Mouse (Mus musculus) CD4-positive helper T cell, adult 2 months (primary cell): ENCODE results near the gene Cdr2l.

Experiments
- DNase-seq: peaks from one replicate; pipeline ENCODE4 v3.0.0-alpha.2; 2012; ENCODE audit warnings: low read depth, missing footprints, low spot score

Cdr2l gene

GRCm38 (mm10) chr11:115441417-115441816 is 59.7 kb downstream of the Cdr2l start:
- no peak for DNase-seq
